Mouse (Mus musculus) embryonic stem cell, embryonic (primary cell): ENCODE measurements around the gene Bcl10.
"Not testable (repeated sequence)": the region's sequence is repeated elsewhere in the genome, so short reads cannot be mapped to it uniquely, and the experiment has no call there.

ENCODE experiments used
- CTCF ChIA-PET, 4 experiments: fragments of 300-600 bp in 2 of 4; fragments of 350-600 bp in 2 of 4; sonication (Branson Sonifier 250); formaldehyde crosslinking; loops; one replicate each; lab custom pipeline; 2022; ENCODE audit warnings: inconsistent platforms in 2 of 4; lab: Charles Lee
- POLR2A ChIA-PET, 4 experiments: fragments of 300-600 bp in 2 of 4; fragments of 350-600 bp in 2 of 4; sonication (Branson Sonifier 250); formaldehyde crosslinking; loops; one replicate each; lab custom pipeline; 2022; ENCODE audit warnings: antibody characterized with exemption in 4 of 4, inconsistent platforms in 1 of 4; lab: Charles Lee

Gene Bcl10

GRCm38 (mm10) chr3:145922019-145922854, at the start of gene Bcl10:
TSS of gene Bcl10 (plus strand) at chr3:145922804.
- POLR2A ChIA-PET: interaction anchor here in 3 of 4 experiments (0.7 to 2.3 kb wide), 8 partner anchors 9 to 273 kb away, joined by 3 to 9 read pairs (median 5); partner anchors contain the start of gene Ccn1 (in 2 of the 3)
- CTCF ChIA-PET: no interaction called here

- ChIA-PET CTCF (interaction anchor here in 2 of 4 experiments (0.5 to 1.0 kb wide), 4 partner anchors 40 to 450 kb away, joined by 4 to 6 read pairs (median 5); no protein-coding TSS in a partner anchor), POLR2A (interaction anchor here (0.6 to 3.5 kb wide), 43 partner anchors 10 to 430 kb away, joined by 3 to 75 read pairs (median 5); partner anchors contain the start of genes Ccn1 (in 2 of the 4), Bcl10 (in 1 of the 4) and Syde2 (in 1 of the 4))
These were observed 49.3 kb upstream of the Bcl10 start for GRCm38 (mm10) chr3:145873271-145873670.

- CTCF ChIA-PET: interaction anchor here in 1 of 4 experiments (0.5 kb wide), 1 partner anchor 198 kb away, joined by 4 read pairs; no protein-coding TSS in a partner anchor
These were observed 48.5 kb upstream of the Bcl10 start for GRCm38 (mm10) chr3:145874126-145874525.

GRCm38 (mm10) chr3:145876120-145876519, 46.5 kb upstream of the Bcl10 start:
- ChIA-PET POLR2A (no interaction called here), CTCF (no interaction called here)

More at GRCm38 (mm10) chr3:145874126-145874525, 48.5 kb upstream of the Bcl10 start:
- POLR2A ChIA-PET: interaction anchor here in 3 of 4 experiments (0.5 to 3.5 kb wide), 10 partner anchors 11 to 222 kb away, joined by 3 to 75 read pairs (median 5); no protein-coding TSS in a partner anchor

GRCm38 (mm10) chr3:145878867-145879266, 43.7 kb upstream of the Bcl10 start:
- CTCF ChIA-PET: not testable (repeated sequence)
- POLR2A ChIA-PET: interaction anchor here in 1 of 4 experiments (1.4 kb wide), 1 partner anchor 34 kb away, joined by 4 read pairs; no protein-coding TSS in a partner anchor

GRCm38 (mm10) chr3:145880335-145880734, 42.3 kb upstream of the Bcl10 start:
- ChIA-PET CTCF (interaction anchor here in 1 of 4 experiments (0.6 kb wide), 1 partner anchor 228 kb away, joined by 3 read pairs; no protein-coding TSS in a partner anchor), POLR2A (no interaction called here)

GRCm38 (mm10) chr3:145882076-145882874, 40.3 kb upstream of the Bcl10 start:
- ChIA-PET POLR2A (no interaction called here), CTCF (no interaction called here)

- POLR2A ChIA-PET: interaction anchor here in 1 of 4 experiments (1.3 kb wide), 1 partner anchor 234 kb away, joined by 4 read pairs; the partner anchor contains the start of gene Ccn1
These were observed 39.4 kb upstream of the Bcl10 start for GRCm38 (mm10) chr3:145883233-145883632.

GRCm38 (mm10) chr3:145885376-145885775, 37.2 kb upstream of the Bcl10 start:
- ChIA-PET POLR2A (interaction anchor here in 1 of 4 experiments (0.6 to 0.9 kb wide), 2 partner anchors 236 to 267 kb away, joined by 3 read pairs; partner anchors contain the start of gene Ccn1), CTCF (no interaction called here)

More at GRCm38 (mm10) chr3:145883233-145883632, 39.4 kb upstream of the Bcl10 start:
- CTCF ChIA-PET: interaction anchor here in 2 of 4 experiments (0.6 to 1.1 kb wide), 2 partner anchors 158 to 1081 kb away, joined by 3 to 4 read pairs; no protein-coding TSS in a partner anchor

GRCm38 (mm10) chr3:145885851-145886464, 36.6 kb upstream of the Bcl10 start:
- ChIA-PET POLR2A (interaction anchor here in 1 of 4 experiments (0.6 kb wide), 1 partner anchor 266 kb away, joined by 3 read pairs; no protein-coding TSS in a partner anchor), CTCF (interaction anchor here in 1 of 4 experiments (0.7 kb wide), 1 partner anchor 259 kb away, joined by 3 read pairs; no protein-coding TSS in a partner anchor)

- ChIA-PET POLR2A (interaction anchor here in 1 of 4 experiments (0.7 kb wide), 1 partner anchor 11 kb away, joined by 3 read pairs; no protein-coding TSS in a partner anchor), CTCF (no interaction called here)
These were observed 35.1 kb upstream of the Bcl10 start for GRCm38 (mm10) chr3:145887430-145887971.

GRCm38 (mm10) chr3:145890346-145891132, 32.1 kb upstream of the Bcl10 start:
- ChIA-PET CTCF (no interaction called here), POLR2A (interaction anchor here in 1 of 4 experiments (1.9 kb wide), 1 partner anchor 17 kb away, joined by 5 read pairs; no protein-coding TSS in a partner anchor)

GRCm38 (mm10) chr3:145892451-145892850, 30.2 kb upstream of the Bcl10 start:
- CTCF ChIA-PET: interaction anchor here in 2 of 4 experiments (0.5 to 1.0 kb wide), 2 partner anchors 324 to 480 kb away, joined by 3 read pairs; no protein-coding TSS in a partner anchor
- POLR2A ChIA-PET: interaction anchor here in 2 of 4 experiments (0.5 to 1.4 kb wide), 3 partner anchors 19 to 146 kb away, joined by 3 to 5 read pairs (median 5); no protein-coding TSS in a partner anchor

GRCm38 (mm10) chr3:145894131-145894530, 28.5 kb upstream of the Bcl10 start:
- POLR2A ChIA-PET: interaction anchor here in 1 of 4 experiments (0.7 kb wide), 1 partner anchor 275 kb away, joined by 3 read pairs; no protein-coding TSS in a partner anchor
- CTCF ChIA-PET: no interaction called here

- ChIA-PET POLR2A (interaction anchor here in 3 of 4 experiments (0.6 to 1.5 kb wide), 3 partner anchors 23 to 264 kb away, joined by 3 to 6 read pairs (median 3); no protein-coding TSS in a partner anchor), CTCF (no interaction called here)
These were observed 24.9 kb upstream of the Bcl10 start for GRCm38 (mm10) chr3:145897749-145898148.

GRCm38 (mm10) chr3:145899832-145900231, 22.8 kb upstream of the Bcl10 start:
- ChIA-PET CTCF (interaction anchor here in 2 of 4 experiments (0.6 to 1.3 kb wide), 3 partner anchors 250 to 524 kb away, joined by 3 to 5 read pairs (median 3); partner anchors contain the start of gene Ccn1 (in 1 of the 2)), POLR2A (interaction anchor here in 2 of 4 experiments (0.6 to 2.2 kb wide), 7 partner anchors 9 to 251 kb away, joined by 3 to 9 read pairs (median 3); no protein-coding TSS in a partner anchor)
